Mouse (Mus musculus) stomach, postnatal 0 days (tissue): ENCODE results near the gene Gatad2b. TPM values are rescaled to one million over a fixed set of nuclear protein-coding genes. Genes with fewer than 3 reads are reported as not detected.
A peak's percentile ranks its signal among the peaks of the same experiment; 100 is the strongest.

Source experiments
- ATAC-seq: fragments of 200-750 bp; cut with Nextera tagmentation; 2 replicates; pipeline ENCODE4 v1.8.0; 2017; ENCODE audit not compliant: low FRiP score, low TSS enrichment
- DNase-seq: peaks from one replicate; pipeline ENCODE4 v3.0.0-alpha.2; 2016; ENCODE audit warnings: low spot score
- H3K27ac ChIP-seq: fragments of 300-500 bp; sonication (generic); replicated peaks from 2 replicates; pipeline ENCODE4 v1.5.1; 2014; ENCODE audit warnings: mild to moderate bottlenecking, control low read depth
- H3K27me3 ChIP-seq: fragments of 300-500 bp; sonication (generic); 2 replicates; pipeline ENCODE4 v1.6.1; 2014; ENCODE audit warnings: low read length; ENCODE audit not compliant: control insufficient read depth, insufficient read depth
- H3K36me3 ChIP-seq: fragments of 300-500 bp; sonication (generic); 2 replicates; pipeline ENCODE4 v1.6.1; 2014; ENCODE audit warnings: low read length, mixed read lengths; ENCODE audit not compliant: control insufficient read depth, insufficient read depth
- H3K4me1 ChIP-seq: fragments of 300-500 bp; sonication (generic); replicated peaks from 2 replicates; pipeline ENCODE4 v1.6.1; 2014; ENCODE audit warnings: antibody characterized with exemption; ENCODE audit not compliant: control insufficient read depth, insufficient read depth
- H3K4me2 ChIP-seq: fragments of 300-500 bp; sonication (generic); replicated peaks from 2 replicates; pipeline ENCODE4 v1.6.1; 2014; ENCODE audit warnings: low read depth, mild to moderate bottlenecking, control low read depth, moderate library complexity
- H3K4me3 ChIP-seq: fragments of 300-500 bp; sonication (generic); 2 replicates; pipeline ENCODE4 v1.5.1; 2014; ENCODE audit warnings: low read depth, low read length, control low read depth
- H3K9ac ChIP-seq: fragments of 300-500 bp; sonication (generic); 2 replicates; pipeline ENCODE4 v1.6.1; 2014; ENCODE audit warnings: mild to moderate bottlenecking, low read length, control low read depth, mixed read lengths
- H3K9me3 ChIP-seq: fragments of 300-500 bp; sonication (generic); 2 replicates; pipeline ENCODE4 v1.6.1; 2016; ENCODE audit warnings: low read length; ENCODE audit not compliant: control insufficient read depth
- CTCF ChIP-seq: IDR thresholded peaks from 2 replicates; pipeline ENCODE4 v1.5.1; 2016; ENCODE audit warnings: antibody characterized with exemption, low read depth, mild to moderate bottlenecking, moderate library complexity
- EP300 ChIP-seq: optimal IDR thresholded peaks from 2 replicates; pipeline ENCODE3; 2016; ENCODE audit warnings: antibody characterized with exemption
- WGBS: fragments of 180-500 bp; shearing (Covaris S2); extraction: QIAGEN DNeasy Blood & Tissue Kit; methylation state at CpG from one replicate; pipeline ENCODE4 v1.1.7; 2014; 5-methylcytosine and 5-hydroxymethylcytosine counted together
- polyA plus RNA-seq: library from polyadenylated mRNA; unstranded; fragments of >200 nt; fragmentation: Nextera tagmentation; extraction: Ambion mirVana; gene quantifications from 2 replicates; pipeline ENCODE4 v1.2.1, GENCODE M21; 2015

Gatad2b gene
- polyA plus RNA-seq, 1 experiment from 2014 or later = 4.8 TPM

DNA sequence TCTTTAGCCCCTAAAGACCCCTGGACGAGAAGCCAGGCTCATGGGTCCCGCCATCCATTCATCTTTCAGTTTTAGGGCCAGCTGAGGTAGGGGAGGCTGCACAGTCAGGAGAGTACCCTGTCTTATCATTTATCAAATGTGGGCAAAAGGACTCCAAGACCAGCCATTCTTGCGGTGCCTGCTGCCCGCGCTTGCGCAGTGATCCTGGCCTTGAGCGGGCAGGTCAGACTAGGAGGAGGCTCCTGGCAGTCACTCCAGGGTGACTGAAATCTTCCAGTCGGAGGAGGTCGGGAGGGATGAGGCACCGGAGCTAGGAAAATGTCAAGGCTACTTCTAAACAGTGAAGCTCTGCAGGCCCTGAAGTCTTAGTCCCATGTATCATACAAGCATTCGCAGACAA, 88.7 kb downstream of the Gatad2b start:
- DNase-seq (no peak), ATAC-seq (no peak)
- TF ChIP-seq EP300 (no peak), CTCF (no peak)
- Histone ChIP-seq H3K4me3 (no peak overlapping the region), H3K27me3 (no peaks in the 10 kb centered on the region), H3K4me1 (no peaks in the 10 kb centered on the region), H3K4me2 (no peak overlapping the region), H3K36me3 (no peaks in the 10 kb centered on the region), H3K9ac (no peak overlapping the region), H3K27ac (no peak overlapping the region), H3K9me3 (no peaks in the 10 kb centered on the region)
- WGBS = 55% methylated on average over 11 of the region's 11 CpGs

DNA sequence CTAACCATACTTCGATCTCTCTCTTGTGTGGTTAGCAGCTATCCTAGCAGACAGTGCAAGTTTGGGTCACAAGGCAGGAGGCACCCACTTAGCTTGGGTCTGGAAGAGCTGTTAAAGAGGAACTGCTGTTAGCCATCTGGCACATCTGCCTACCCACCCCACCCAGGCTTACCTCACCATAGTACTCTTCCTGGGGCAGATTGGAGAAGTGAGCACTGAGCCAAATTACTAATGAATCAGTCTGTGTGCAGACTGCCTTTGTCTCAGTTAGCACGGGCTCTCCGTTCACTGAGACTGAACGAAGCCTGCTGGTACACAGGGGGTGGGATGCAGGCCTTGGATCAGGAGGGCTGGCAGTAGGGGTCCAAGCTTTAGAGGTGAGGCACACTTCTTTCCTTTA, 90.7 kb downstream of the Gatad2b start:
- DNase-seq (no peak), ATAC-seq (no peak)
- Histone ChIP-seq H3K27me3 (no peaks in the 10 kb centered on the region), H3K9ac (no peak overlapping the region), H3K36me3 (no peaks in the 10 kb centered on the region), H3K4me1 (no peaks in the 10 kb centered on the region), H3K4me3 (no peak overlapping the region), H3K4me2 (no peak overlapping the region), H3K27ac (no peak overlapping the region), H3K9me3 (no peaks in the 10 kb centered on the region)
- TF ChIP-seq CTCF (no peak), EP300 (no peak)
- WGBS = 79% methylated on average over 4 of the region's 4 CpGs

DNA sequence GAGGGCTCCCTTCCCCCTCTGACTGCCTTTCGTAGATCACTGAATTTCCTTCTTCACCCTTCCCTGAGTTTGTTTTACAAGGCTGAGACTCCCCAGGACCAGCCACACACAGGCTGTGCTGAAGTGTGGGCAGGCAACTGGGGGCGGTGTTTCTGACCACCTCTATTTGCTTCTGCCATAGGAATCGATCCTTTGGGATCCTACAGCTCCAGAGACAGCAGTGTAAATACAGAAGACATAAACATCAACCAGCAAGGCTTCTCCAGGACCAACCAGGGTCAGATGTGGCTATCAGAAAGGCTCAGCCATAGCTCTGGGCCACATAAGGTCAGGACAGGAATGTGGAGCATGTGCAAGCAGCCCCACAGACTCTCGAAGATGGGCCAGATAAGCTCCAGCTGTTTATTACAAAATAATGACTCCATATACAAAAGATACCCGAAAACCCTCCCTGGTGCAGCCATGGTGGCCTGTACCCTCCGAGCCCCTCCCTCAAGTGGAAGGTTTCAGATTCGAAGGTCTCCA, 91.9 kb downstream of the Gatad2b start:
- Histone ChIP-seq H3K27me3 (no peaks in the 10 kb centered on the region), H3K9ac (no peak overlapping the region; the same call in 1 of the 2 replicates), H3K4me3 (no peak overlapping the region), H3K4me2 (no peak overlapping the region), H3K9me3 (no peaks in the 10 kb centered on the region), H3K36me3 (no peaks in the 10 kb centered on the region), H3K27ac (no peak overlapping the region), H3K4me1 (no peaks in the 10 kb centered on the region)
- ATAC-seq = no peak
- DNase-seq = no peak
- WGBS = 25% methylated on average over 7 of the region's 7 CpGs
- no peak for TF ChIP-seq EP300
- no peak for TF ChIP-seq CTCF

DNA sequence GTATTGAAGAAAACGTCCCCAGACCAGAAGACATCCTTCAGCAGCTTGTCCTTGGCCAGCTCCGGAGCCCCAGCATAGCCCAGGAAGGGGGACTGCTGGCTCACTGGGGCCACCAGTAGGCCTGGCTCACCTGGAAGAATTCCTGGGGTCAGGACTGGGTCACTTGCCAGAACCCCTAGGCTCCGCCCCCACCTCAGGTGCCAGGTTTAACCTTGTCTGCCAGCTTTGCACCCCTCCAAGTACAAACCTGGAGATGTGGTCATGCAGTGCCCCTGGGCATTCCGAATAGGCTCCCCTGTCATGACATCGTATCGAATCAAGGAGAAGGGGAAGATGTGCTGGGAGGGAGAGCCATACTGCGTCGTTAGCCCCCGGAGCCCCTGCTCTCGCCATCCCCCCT, 93.8 kb downstream of the Gatad2b start:
- no peaks in the 10 kb centered on the region for H3K27me3 ChIP-seq
- no peak overlapping the region for H3K9ac ChIP-seq
- 89% methylated on average over 10 of the region's 10 CpGs for WGBS
- no peaks in the 10 kb centered on the region for H3K9me3 ChIP-seq
- H3K27ac ChIP-seq = no peak overlapping the region
- DNase-seq = no peak
- TF ChIP-seq CTCF = no peak
- TF ChIP-seq EP300 = no peak
- no peak overlapping the region for H3K4me2 ChIP-seq
- ATAC-seq = no peak
- no peak overlapping the region for H3K4me3 ChIP-seq
- H3K4me1 ChIP-seq = no peaks in the 10 kb centered on the region
- H3K36me3 ChIP-seq = 0 out of 2 replicates have a peak, but pooled peaks cover 2% of the 10 kb centered on the region

DNA sequence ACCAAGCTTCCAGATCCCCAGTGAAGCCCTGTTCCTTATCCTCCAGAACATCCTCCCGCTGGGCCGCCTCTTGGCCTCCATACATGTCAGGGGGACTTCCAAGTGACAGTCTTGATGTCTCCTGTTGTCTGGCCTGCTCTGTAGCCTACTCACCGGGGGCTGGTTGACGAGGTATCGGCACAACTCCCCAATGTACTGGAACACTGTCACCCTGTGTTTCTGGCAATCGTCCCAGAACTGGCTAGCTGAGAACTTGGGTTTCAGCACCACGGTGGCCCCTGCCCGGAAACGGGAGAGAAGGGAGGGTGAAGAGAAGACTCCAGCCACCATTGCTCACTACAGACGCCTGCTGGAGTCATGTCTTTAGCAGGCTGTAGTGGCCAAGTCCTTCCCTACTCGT, 94.5 kb downstream of the Gatad2b start:
- no peaks in the 10 kb centered on the region for H3K4me1 ChIP-seq
- H3K9me3 ChIP-seq = no peaks in the 10 kb centered on the region
- no peak for DNase-seq
- no peak overlapping the region for H3K9ac ChIP-seq
- H3K27me3 ChIP-seq = no peaks in the 10 kb centered on the region
- WGBS = 58% methylated on average over 11 of the region's 11 CpGs
- no peak overlapping the region for H3K4me3 ChIP-seq
- H3K27ac ChIP-seq = no peak overlapping the region
- no peak for TF ChIP-seq EP300
- no peak for TF ChIP-seq CTCF
- ATAC-seq = no peak
- H3K4me2 ChIP-seq = no peak overlapping the region
- peaks cover 5% of the 10 kb centered on the region; the same call in 1 of the 2 replicates for H3K36me3 ChIP-seq

DNA sequence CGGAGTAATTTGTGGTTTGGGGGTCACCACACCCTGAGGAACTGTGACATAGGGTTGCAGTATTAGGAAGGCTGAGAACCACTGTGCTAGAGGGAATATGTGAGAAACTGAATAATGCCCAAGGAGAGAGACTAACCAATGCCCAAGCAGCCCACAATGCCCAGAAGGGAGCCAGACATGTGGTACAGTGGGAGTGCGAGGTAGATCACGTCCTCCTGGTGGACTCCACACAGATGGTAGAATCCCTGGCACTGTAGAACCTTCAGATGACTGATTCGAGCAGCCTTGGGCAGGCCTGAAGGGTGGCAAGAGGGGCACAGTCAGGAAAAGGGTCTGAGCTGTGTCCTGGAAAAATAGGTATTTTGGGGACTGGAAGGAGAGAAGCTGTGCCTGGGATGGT, 95.2 kb downstream of the Gatad2b start:
- Histone ChIP-seq H3K4me3 (no peak overlapping the region), H3K9ac (no peak overlapping the region), H3K27ac (no peak overlapping the region), H3K4me1 (no peaks in the 10 kb centered on the region), H3K27me3 (no peaks in the 10 kb centered on the region), H3K36me3 (peaks cover 11% of the 10 kb centered on the region), H3K9me3 (no peaks in the 10 kb centered on the region), H3K4me2 (peak overlapping the region; percentile 98; the same call in 1 of the 2 replicates)
- DNase-seq = no peak
- 68% methylated on average over 4 of the region's 4 CpGs for WGBS
- TF ChIP-seq CTCF = no peak
- TF ChIP-seq EP300 = no peak
- ATAC-seq = no peak
